Mouse (Mus musculus) liver, embryonic 14.5 days (tissue): Measurements from ENCODE around the gene Lasp1. TPM values are rescaled to one million over a fixed set of nuclear protein-coding genes. Genes with fewer than 3 reads are reported as not detected.

Experiments used
- ATAC-seq: fragments of 200-750 bp; cut with Nextera tagmentation; 2 replicates; pipeline ENCODE4 v1.8.0; 2017; ENCODE audit warnings: moderate number of reproducible peaks, mild to moderate bottlenecking, moderate library complexity; ENCODE audit not compliant: insufficient read depth
- DNase-seq, 3 experiments: peaks; one replicate each; pipeline ENCODE4 v3.0.0-alpha.2; 2012 to 2013; ENCODE audit warnings: low read depth in 3 of 3, low spot score in 3 of 3
- H3K27ac ChIP-seq: fragments of 300-500 bp; sonication (generic); 2 replicates; pipeline ENCODE4 v1.5.1; 2014; ENCODE audit warnings: moderate library complexity, mild to moderate bottlenecking, control low read depth, inconsistent platforms
- H3K27me3 ChIP-seq: fragments of 300-500 bp; sonication (generic); 2 replicates; pipeline ENCODE4 v1.6.1; 2014; ENCODE audit warnings: mild to moderate bottlenecking, low read length, moderate library complexity; ENCODE audit not compliant: control insufficient read depth, insufficient read depth
- H3K36me3 ChIP-seq: fragments of 300-500 bp; sonication (generic); replicated peaks from 2 replicates; pipeline ENCODE4 v1.6.1; 2014; ENCODE audit warnings: low read depth; ENCODE audit not compliant: control insufficient read depth, insufficient read depth
- H3K4me1 ChIP-seq, 2 experiments: fragments of 200-500 bp in 1 of 2; fragments of 300-500 bp in 1 of 2; sonication (generic) in 1 of 2; replicated peaks; 2 replicates each; pipeline ENCODE4 v1.6.1; 2012 to 2014; ENCODE audit warnings: antibody characterized with exemption in 1 of 2, inconsistent platforms in 1 of 2, low read length in 1 of 2; ENCODE audit not compliant: control insufficient read depth in 2 of 2, insufficient read depth in 2 of 2
- H3K4me2 ChIP-seq: fragments of 300-500 bp; sonication (generic); 2 replicates; pipeline ENCODE4 v1.6.1; 2014; ENCODE audit warnings: low read depth, mild to moderate bottlenecking, control low read depth, moderate library complexity
- H3K4me3 ChIP-seq, 2 experiments: fragments of 200-500 bp in 1 of 2; fragments of 300-500 bp in 1 of 2; sonication (generic) in 1 of 2; 2 replicates each; pipeline ENCODE4 v1.5.1; 2012 to 2014; ENCODE audit warnings: low read depth in 2 of 2, low read length in 2 of 2, mild to moderate bottlenecking in 2 of 2, control low read depth in 1 of 2, inconsistent platforms in 1 of 2, moderate library complexity in 1 of 2; ENCODE audit not compliant: insufficient read depth in 1 of 2
- H3K9ac ChIP-seq: fragments of 300-500 bp; sonication (generic); replicated peaks from 2 replicates; pipeline ENCODE4 v1.6.1; 2014; ENCODE audit warnings: mild to moderate bottlenecking, control low read depth, moderate library complexity
- H3K9me3 ChIP-seq: fragments of 300-500 bp; sonication (generic); 2 replicates; pipeline ENCODE4 v1.6.1; 2016; ENCODE audit warnings: low read length, mixed read lengths; ENCODE audit not compliant: control insufficient read depth
- CTCF ChIP-seq: IDR thresholded peaks from 2 replicates; pipeline ENCODE4 v1.5.1; 2016; ENCODE audit warnings: antibody characterized with exemption, low read depth, control low read depth
- EP300 ChIP-seq: IDR thresholded peaks from 2 replicates; pipeline ENCODE4 v1.6.1; 2016; ENCODE audit warnings: antibody characterized with exemption, low read depth
- WGBS: fragments of 180-500 bp; shearing (Covaris S2); extraction: QIAGEN DNeasy Blood & Tissue Kit; methylation state at CpG from one replicate; pipeline ENCODE4 v1.1.7; 2014; ENCODE audit not compliant: insufficient replicate concordance; 5-methylcytosine and 5-hydroxymethylcytosine counted together
- polyA plus RNA-seq, 2 experiments: library from polyadenylated mRNA; depleted of rRNA in 1 of 2; stranded (reverse) in 1 of 2; unstranded in 1 of 2; fragments of >200 nt; fragmentation: Nextera tagmentation in 1 of 2; extraction: Ambion mirVana in 1 of 2; gene quantifications; 2 replicates each; pipeline versions ENCODE4 v1.2.1 to v1.2.3; 2012 to 2014

Lasp1 gene
- polyA plus RNA-seq (2012; rRNA removed): 19.1 and 19.5 TPM in 2 replicates
- polyA plus RNA-seq (2014; fragmentation: Nextera tagmentation; extraction: Ambion mirVana): 15.5 and 20.3 TPM in 2 replicates

- peak in 2 of 3 experiments; percentile 53 to 55 for DNase-seq
- Histone ChIP-seq H3K4me2 (peak within 1 kb of the TSS; percentile 81), H3K4me3 (peak within 1 kb of the TSS; percentile 65 to 72), H3K36me3 (no peaks in the 10 kb centered on the region), H3K9ac (peak within 1 kb of the TSS; percentile 58), H3K27ac (peak within 1 kb of the TSS; percentile 46), H3K27me3 (no peaks in the 10 kb centered on the region; the same call in 1 of the 2 replicates), H3K9me3 (no peaks in the 10 kb centered on the region), H3K4me1 (peaks cover 0 to 26% of the 10 kb centered on the region in 2 experiments; a peak in 3 of 4 replicates)
- WGBS: under 1% methylated on average over 11 of the region's 11 CpGs
- ATAC-seq: peak; percentile 45; the same call in 1 of the 2 replicates
- no peak for TF ChIP-seq CTCF
Measured at GRCm38 (mm10) chr11:97798782-97799145, at the start of gene Lasp1. Gene Lasp1 (plus strand): TSS chr11:97799000.

- Histone ChIP-seq H3K4me3 (no peak overlapping the region), H3K9ac (no peak overlapping the region), H3K36me3 (peaks cover 33% of the 10 kb centered on the region), H3K27ac (no peak overlapping the region), H3K4me1 (peaks cover 0 to 7% of the 10 kb centered on the region in 2 experiments; a peak in 2 of 4 replicates), H3K27me3 (no peaks in the 10 kb centered on the region), H3K4me2 (no peak overlapping the region), H3K9me3 (no peaks in the 10 kb centered on the region)
- ATAC-seq (no peak), DNase-seq (no peak)
- WGBS: 89% methylated on average over 8 of the region's 8 CpGs
- TF ChIP-seq CTCF (no peak), EP300 (no peak)
Measured at GRCm38 (mm10) chr11:97753277-97753676, 45.5 kb upstream of the Lasp1 start.

- peaks cover 25% of the 10 kb centered on the region for H3K36me3 ChIP-seq
- H3K27ac ChIP-seq: no peak overlapping the region
- no peak overlapping the region for H3K4me3 ChIP-seq
- no peak overlapping the region for H3K4me2 ChIP-seq
- H3K4me1 ChIP-seq: peaks cover 0 to 5% of the 10 kb centered on the region in 2 experiments; a peak in 2 of 4 replicates
- H3K9ac ChIP-seq: no peak overlapping the region
- ATAC-seq (no peak), DNase-seq (no peak)
- 68% methylated on average over 1 of the region's 1 CpGs for WGBS
- TF ChIP-seq EP300: no peak
- TF ChIP-seq CTCF: no peak
- H3K27me3 ChIP-seq: no peaks in the 10 kb centered on the region
- H3K9me3 ChIP-seq: no peaks in the 10 kb centered on the region
Measured at GRCm38 (mm10) chr11:97758125-97758524, 40.7 kb upstream of the Lasp1 start.

- Histone ChIP-seq H3K9me3 (no peaks in the 10 kb centered on the region), H3K4me3 (no peak overlapping the region), H3K27ac (no peak overlapping the region), H3K27me3 (no peaks in the 10 kb centered on the region), H3K4me1 (peaks cover 0 to 5% of the 10 kb centered on the region in 2 experiments; a peak in 2 of 4 replicates), H3K36me3 (peaks cover 21% of the 10 kb centered on the region), H3K4me2 (no peak overlapping the region), H3K9ac (no peak overlapping the region)
- TF ChIP-seq CTCF: no peak
- no peak for TF ChIP-seq EP300
- DNase-seq (no peak), ATAC-seq (no peak)
- WGBS: 59% methylated on average over 6 of the region's 6 CpGs
Measured at GRCm38 (mm10) chr11:97758942-97759341, 39.9 kb upstream of the Lasp1 start.

- H3K4me1 ChIP-seq: peaks cover 8% of the 10 kb centered on the region in 2 experiments; a peak in 3 of 4 replicates
- TF ChIP-seq EP300: no peak
- no peak; the same call in 1 of the 2 replicates for TF ChIP-seq CTCF
- H3K9me3 ChIP-seq: no peaks in the 10 kb centered on the region
- no peak overlapping the region for H3K27ac ChIP-seq
- no peaks in the 10 kb centered on the region for H3K27me3 ChIP-seq
- DNase-seq (no peak), ATAC-seq (no peak)
- H3K9ac ChIP-seq: no peak overlapping the region
- peaks cover 19% of the 10 kb centered on the region for H3K36me3 ChIP-seq
- H3K4me2 ChIP-seq: no peak overlapping the region
- H3K4me3 ChIP-seq: no peak overlapping the region
Measured at GRCm38 (mm10) chr11:97761638-97762037, 37.2 kb upstream of the Lasp1 start.
